Comparison of ENCODE assay signal across 1 mouse cellular context in the genomic region with DNA sequence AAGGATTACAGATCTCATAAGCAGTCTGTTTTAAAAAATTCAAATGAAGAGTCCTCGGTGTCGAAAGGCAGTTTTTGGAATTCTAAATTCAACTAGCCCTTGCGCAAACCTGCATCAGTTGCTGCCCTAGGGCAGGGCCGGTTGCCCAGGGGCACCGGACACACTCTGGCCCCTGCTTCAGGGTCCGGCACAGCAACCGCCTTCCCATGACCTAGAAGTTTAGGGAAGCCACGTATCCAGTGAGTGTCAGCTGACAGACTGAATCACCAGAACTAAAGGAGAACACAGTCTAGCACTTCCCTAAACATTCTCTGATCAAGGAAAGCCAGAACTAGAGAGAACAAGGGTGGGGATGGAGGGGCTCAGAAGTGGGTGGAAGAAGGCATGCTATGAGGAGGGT.
TF ChIP-seq lines count a peak whose summit lies in the region.

No protein-coding gene starts in this region.

TF ChIP-seq in CH12.LX, 34 proteins besides CTCF, POLR2A, EP300 and RAD21:
- TF ChIP-seq MAZ (IDR thresholded peaks at IDR 0.05; ENCODE audit: low read depth, low read length) (no peak), TCF12 (IDR thresholded peaks at IDR 0.05; ENCODE audit: low read depth, low read length) (no peak), USF1 (IDR thresholded peaks at IDR 0.05; ENCODE audit: low read depth, low read length) (no peak)
